Mouse (Mus musculus): ENCODE data around the gene Rabggta. TPM values are rescaled to one million over a fixed set of nuclear protein-coding genes. Genes with fewer than 3 reads are reported as not detected.
A peak's percentile ranks its signal among the peaks of the same experiment; 100 is the strongest.

Rabggta gene
- polyA plus RNA-seq, 1 experiment from 2014 or later: 7.5 TPM

- Histone ChIP-seq H3K4me3 (ENCODE audit: inconsistent target) (no peak overlapping the region), H3K36me3 (ENCODE audit: inconsistent target) (no peaks in the 10 kb centered on the region), H3K79me2 (ENCODE audit: inconsistent target) (no peaks in the 10 kb centered on the region), H3K27ac (no peak overlapping the region)
- 86% methylated on average over 8 of the region's 10 CpGs for WGBS (ENCODE audit: missing documents)
Observed at GRCm38 (mm10) chr14:55689433-55689832, 32.6 kb downstream of the Rabggta start.

DNA sequence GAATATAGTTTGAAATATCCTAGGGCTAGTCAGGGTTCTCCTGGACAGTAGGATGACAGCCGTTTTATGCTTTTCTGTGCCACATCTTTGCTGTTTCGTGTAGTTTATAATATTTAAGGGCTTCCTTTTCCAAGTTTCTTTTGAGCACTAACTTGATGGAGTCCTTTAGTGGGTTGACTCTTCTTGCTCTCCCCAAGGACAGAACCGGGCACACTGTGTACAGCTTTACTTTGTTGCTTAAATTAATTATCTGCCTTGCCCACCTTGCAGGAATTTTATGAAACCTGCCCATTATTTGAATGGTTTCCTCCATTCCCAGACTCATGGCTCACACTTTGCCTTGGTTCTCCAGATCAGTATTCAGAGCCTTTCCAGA lies 40.0 kb downstream of the Rabggta start:
- Histone ChIP-seq H3K36me3 (ENCODE audit: inconsistent target) (peaks cover 16% of the 10 kb centered on the region), H3K79me2 (ENCODE audit: inconsistent target) (peaks cover 13% of the 10 kb centered on the region; the same call in 1 of the 2 replicates), H3K27ac (peak overlapping the region; percentile 55), H3K4me3 (ENCODE audit: inconsistent target) (peak overlapping the region; percentile 67)
- WGBS (ENCODE audit: missing documents): 3% methylated on average over 3 of the region's 3 CpGs

GRCm38 (mm10) chr14:55681160-55682117 lies 40.6 kb downstream of the Rabggta start, which contains the start of gene Tinf2:
Tinf2 (minus strand) TSS chr14:55681820.
- under 1% methylated on average over 64 of the region's 66 CpGs for WGBS (ENCODE audit: missing documents)
- Histone ChIP-seq H3K36me3 (ENCODE audit: inconsistent target) (peaks cover 17% of the 10 kb centered on the region), H3K27ac (peak within 1 kb of the TSS; percentile 55), H3K4me3 (ENCODE audit: inconsistent target) (peak within 1 kb of the TSS; percentile 67), H3K79me2 (ENCODE audit: inconsistent target) (peaks cover 13% of the 10 kb centered on the region; the same call in 1 of the 2 replicates)

GRCm38 (mm10) chr14:55677615-55678014 lies 44.4 kb downstream of the Rabggta start:
- Histone ChIP-seq H3K4me3 (ENCODE audit: inconsistent target) (no peak overlapping the region), H3K79me2 (ENCODE audit: inconsistent target) (peaks cover 31% of the 10 kb centered on the region), H3K27ac (no peak overlapping the region), H3K36me3 (ENCODE audit: inconsistent target) (peaks cover 29% of the 10 kb centered on the region)
- 56% methylated on average over 4 of the region's 4 CpGs for WGBS (ENCODE audit: missing documents)

DNA sequence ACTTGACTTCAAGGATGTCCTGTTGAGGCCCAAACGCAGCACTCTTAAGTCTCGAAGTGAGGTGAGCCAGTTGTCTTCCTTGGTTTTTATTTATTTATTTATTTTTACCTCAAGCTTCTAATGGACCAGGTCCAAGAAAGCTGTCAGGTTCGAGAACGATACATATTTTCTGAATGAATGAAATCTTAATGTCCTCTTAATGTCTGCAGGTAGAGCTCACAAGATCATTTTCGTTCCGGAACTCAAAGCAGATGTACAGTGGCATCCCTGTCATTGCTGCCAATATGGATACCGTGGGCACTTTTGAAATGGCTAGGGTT lies 49.4 kb downstream of the Rabggta start:
- Histone ChIP-seq H3K4me3 (ENCODE audit: inconsistent target) (peak overlapping the region; percentile 98), H3K27ac (no peak overlapping the region), H3K79me2 (ENCODE audit: inconsistent target) (peaks cover 63% of the 10 kb centered on the region), H3K36me3 (ENCODE audit: inconsistent target) (peaks cover 12% of the 10 kb centered on the region; the same call in 1 of the 2 replicates)
- 63% methylated on average over 7 of the region's 7 CpGs for WGBS (ENCODE audit: missing documents)

GRCm38 (mm10) chr14:55671833-55672740 lies 50.0 kb downstream of the Rabggta start, which contains the start of the genes Gmpr2 and Nedd8:
Gmpr2 (plus strand) TSS chr14:55671941.
Nedd8 (minus strand) TSS chr14:55672124.
- Histone ChIP-seq H3K79me2 (ENCODE audit: inconsistent target) (peaks cover 69% of the 10 kb centered on the region), H3K4me3 (ENCODE audit: inconsistent target) (peak within 1 kb of the TSS; percentile 98), H3K36me3 (ENCODE audit: inconsistent target) (peaks cover 12% of the 10 kb centered on the region; the same call in 1 of the 2 replicates), H3K27ac (peak within 1 kb of the TSS; percentile 97)
- 1% methylated on average over 38 of the region's 38 CpGs for WGBS (ENCODE audit: missing documents)

- peak overlapping the region; percentile 98 for H3K4me3 ChIP-seq (ENCODE audit: inconsistent target)
- H3K36me3 ChIP-seq (ENCODE audit: inconsistent target): peaks cover 12% of the 10 kb centered on the region; the same call in 1 of the 2 replicates
- peak overlapping the region; percentile 97 for H3K27ac ChIP-seq
- H3K79me2 ChIP-seq (ENCODE audit: inconsistent target): peaks cover 75% of the 10 kb centered on the region
- 1% methylated on average over 12 of the region's 12 CpGs for WGBS (ENCODE audit: missing documents)
Observed at GRCm38 (mm10) chr14:55671486-55671832, 50.6 kb downstream of the Rabggta start.

Other genes with a start within 250 kb of the Rabggta start
- 25.0 to 28.5 TPM (median 26.3 TPM) in 3 replicates for gene Dhrs4, start 243.5 kb downstream of the Rabggta start, polyA plus RNA-seq (2018)
- 0.04 to 0.05 TPM in 2 of 3 replicates, not detected in the other for gene Carmil3, start 231.6 kb downstream of the Rabggta start, polyA plus RNA-seq (2018)
- not detected in 3 replicates for gene Cpne6, start 211.8 kb downstream of the Rabggta start, polyA plus RNA-seq (2018)
- not detected in 3 replicates for gene Nrl, start 197.3 kb downstream of the Rabggta start, polyA plus RNA-seq (2018)
- gene Pck2, start 182.0 kb downstream of the Rabggta start, polyA plus RNA-seq (2018): 5.9 to 15.5 TPM (median 7.9 TPM) in 3 replicates
- 44.4 to 59.1 TPM (median 44.6 TPM) in 3 replicates for gene Dcaf11, start 162.3 kb downstream of the Rabggta start, polyA plus RNA-seq (2018)
- gene A730061H03Rik, start 161.9 kb downstream of the Rabggta start, polyA plus RNA-seq (2018): 0.86 TPM in 1 of 3 replicates, not detected in the others
- gene Fitm1, start 146.6 kb downstream of the Rabggta start, polyA plus RNA-seq (2018): not detected in 3 replicates
- 213 to 335 TPM (median 292 TPM) in 3 replicates for gene Psme1, start 144.1 kb downstream of the Rabggta start, polyA plus RNA-seq (2018)
- 11.9 to 22.1 TPM (median 17.9 TPM) in 3 replicates for gene Emc9, start 137.0 kb downstream of the Rabggta start, polyA plus RNA-seq (2018)
- 172 to 350 TPM (median 300 TPM) in 3 replicates for gene Psme2, start 131.2 kb downstream of the Rabggta start, polyA plus RNA-seq (2018)
- gene Rnf31, start 130.6 kb downstream of the Rabggta start, polyA plus RNA-seq (2018): 16.3 to 31.6 TPM (median 19.7 TPM) in 3 replicates
- 57.2 to 69.1 TPM (median 61.1 TPM) in 3 replicates for gene Irf9, start 118.7 kb downstream of the Rabggta start, polyA plus RNA-seq (2018)
- gene Rec8, start 104.2 kb downstream of the Rabggta start, polyA plus RNA-seq (2018): not detected in 3 replicates
- gene Ipo4, start 86.3 kb downstream of the Rabggta start, polyA plus RNA-seq (2018): 18.4 to 47.7 TPM (median 21.3 TPM) in 3 replicates
- gene Gm49378, start 84.4 kb downstream of the Rabggta start, polyA plus RNA-seq (2018): 0.29 to 1.2 TPM (median 1.1 TPM) in 3 replicates
- gene Tm9sf1, start 78.5 kb downstream of the Rabggta start, polyA plus RNA-seq (2018): 35.2 to 63.2 TPM (median 58.1 TPM) in 3 replicates
- 0.34 TPM in 1 of 3 replicates, not detected in the others for gene Tssk4, start 72.1 kb downstream of the Rabggta start, polyA plus RNA-seq (2018)
- gene Mdp1, start 61.8 kb downstream of the Rabggta start, polyA plus RNA-seq (2018): 25.4 to 29.3 TPM (median 26.3 TPM) in 3 replicates
- 27.4 to 36.4 TPM (median 34.4 TPM) in 3 replicates for gene Gmpr2, start 50.3 kb downstream of the Rabggta start, polyA plus RNA-seq (2018)
- 136 to 262 TPM (median 187 TPM) in 3 replicates for gene Nedd8, start 50.1 kb downstream of the Rabggta start, polyA plus RNA-seq (2018)
- 9.0 to 10.5 TPM (median 10.4 TPM) in 3 replicates for gene Tinf2, start 40.4 kb downstream of the Rabggta start, polyA plus RNA-seq (2018)
- 1.2 to 4.3 TPM (median 3.6 TPM) in 3 replicates for gene Tgm1, start 8.3 kb downstream of the Rabggta start, polyA plus RNA-seq (2018)
- gene Dhrs1, start 23.4 kb upstream of the Rabggta start, polyA plus RNA-seq (2018): 63.5 to 108 TPM (median 106 TPM) in 3 replicates
- gene Nop9, start 23.4 kb upstream of the Rabggta start, polyA plus RNA-seq (2018): 9.3 to 22.6 TPM (median 12.9 TPM) in 3 replicates
- 0.22 to 0.72 TPM (median 0.41 TPM) in 3 replicates for gene Cideb, start 36.2 kb upstream of the Rabggta start, polyA plus RNA-seq (2018)
- gene Ltb4r2, start 39.2 kb upstream of the Rabggta start, polyA plus RNA-seq (2018): 0.10 TPM in 1 of 3 replicates, not detected in the others
- gene Ltb4r1, start 43.7 kb upstream of the Rabggta start, polyA plus RNA-seq (2018): 0.25 to 0.33 TPM (median 0.32 TPM) in 3 replicates
- gene Adcy4, start 61.8 kb upstream of the Rabggta start, polyA plus RNA-seq (2018): 0.04 to 0.07 TPM in 2 of 3 replicates, not detected in the other
- 11.7 to 24.6 TPM (median 17.7 TPM) in 3 replicates for gene Ripk3, start 66.6 kb upstream of the Rabggta start, polyA plus RNA-seq (2018)
- not detected in 3 replicates for gene Nfatc4, start 100.9 kb upstream of the Rabggta start, polyA plus RNA-seq (2018)
- gene Nynrin, start 131.7 kb upstream of the Rabggta start, polyA plus RNA-seq (2018): 0.69 to 1.1 TPM (median 0.70 TPM) in 3 replicates
- not detected in 3 replicates for gene Cbln3, start 162.1 kb upstream of the Rabggta start, polyA plus RNA-seq (2018)
- 7.7 to 19.3 TPM (median 13.1 TPM) in 3 replicates for gene Khnyn, start 162.7 kb upstream of the Rabggta start, polyA plus RNA-seq (2018)
- 1.5 to 3.1 TPM (median 2.0 TPM) in 3 replicates for gene Sdr39u1, start 178.0 kb upstream of the Rabggta start, polyA plus RNA-seq (2018)
- gene Cma1, start 222.4 kb upstream of the Rabggta start, polyA plus RNA-seq (2018): not detected in 3 replicates
- gene Cma2, start 228.7 kb upstream of the Rabggta start, polyA plus RNA-seq (2018): not detected in 3 replicates